Mouse (Mus musculus): ENCODE measurements at regions not wholly inside any gene's neighbourhood (a gene's known extent, or its start where the extent isn't known, plus 50 kb on each side); places are given as distances from the start of the nearest gene placed in this dataset.

GRCm38 (mm10) chr14:87689866-87690265 lies 273.4 kb downstream of the Tdrd3 start:
- Histone ChIP-seq H3K9ac (ENCODE audit: low read length) (no peak overlapping the region), H3K4me2 (ENCODE audit: low read depth, low read length) (no peak overlapping the region), H3K27me3 (ENCODE audit: control insufficient read depth, insufficient read depth, low read length) (no peaks in the 10 kb centered on the region), H3K9me3 (replicated peaks; ENCODE audit: control insufficient read depth, low read length) (no peaks in the 10 kb centered on the region), H3K27ac (ENCODE audit: low read length) (no peak overlapping the region), H3K4me1 (ENCODE audit: control insufficient read depth, insufficient read depth, low read length) (no peaks in the 10 kb centered on the region), H3K4me3 (ENCODE audit: low read length) (no peak overlapping the region), H3K36me3 (ENCODE audit: control insufficient read depth, insufficient read depth) (no peaks in the 10 kb centered on the region)
- WGBS, result 72% methylated on average over 3 of the region's 3 CpGs
- no peak for ATAC-seq (replicated peaks; ENCODE audit: extremely low read depth, insufficient read depth, low FRiP score)

DNA sequence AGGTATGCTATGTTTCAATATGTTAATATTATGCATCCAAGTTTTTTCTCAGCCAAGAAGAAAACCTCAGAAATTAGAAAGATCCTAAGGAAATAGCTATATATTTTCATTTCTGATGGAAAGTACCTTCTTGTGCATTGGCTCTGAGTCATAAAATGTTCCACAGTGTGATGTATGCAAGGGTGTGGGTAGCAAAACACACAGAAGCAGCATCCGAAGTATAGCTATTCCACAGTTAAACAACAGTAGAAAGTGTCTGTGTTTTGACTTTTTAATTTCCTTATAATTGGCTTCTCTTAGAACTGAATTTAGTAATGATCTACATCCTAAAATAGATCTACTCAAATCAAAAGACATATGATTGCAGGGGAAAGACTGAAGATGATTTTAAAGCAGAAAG lies 320.0 kb downstream of the Tdrd3 start:
- H3K9ac ChIP-seq (ENCODE audit: low read length), result no peak overlapping the region
- no peak for ATAC-seq (replicated peaks; ENCODE audit: extremely low read depth, insufficient read depth, low FRiP score)
- H3K4me2 ChIP-seq (ENCODE audit: low read depth, low read length), result no peak overlapping the region
- no peak overlapping the region for H3K27ac ChIP-seq (ENCODE audit: low read length)
- H3K36me3 ChIP-seq (ENCODE audit: control insufficient read depth, insufficient read depth), result no peaks in the 10 kb centered on the region
- 79% methylated on average over 1 of the region's 1 CpGs for WGBS
- H3K4me1 ChIP-seq (ENCODE audit: control insufficient read depth, insufficient read depth, low read length), result no peaks in the 10 kb centered on the region
- H3K4me3 ChIP-seq (ENCODE audit: low read length), result no peak overlapping the region
- H3K9me3 ChIP-seq (replicated peaks; ENCODE audit: control insufficient read depth, low read length), result no peaks in the 10 kb centered on the region
- H3K27me3 ChIP-seq (ENCODE audit: control insufficient read depth, insufficient read depth, low read length), result no peaks in the 10 kb centered on the region

DNA sequence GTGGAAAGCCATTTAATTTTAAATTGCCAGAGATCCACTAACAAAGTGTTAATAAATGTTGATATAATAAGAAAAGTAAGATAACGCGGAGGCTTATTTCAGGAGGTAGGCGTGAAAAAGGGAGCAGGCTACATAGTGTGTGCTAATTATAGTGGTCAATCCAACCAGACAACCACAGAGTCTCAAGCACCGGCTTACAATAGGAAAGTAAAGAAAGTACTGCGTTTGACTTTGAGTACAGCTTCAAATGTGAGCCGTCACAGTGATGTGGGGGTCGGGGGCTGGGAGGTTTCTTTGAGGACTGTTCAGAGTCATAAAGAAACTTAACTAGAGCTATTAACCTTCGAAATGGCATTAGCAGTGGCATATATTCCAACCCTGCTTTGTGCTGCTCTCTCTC lies 329.1 kb downstream of the Tdrd3 start:
- WGBS, result 44% methylated on average over 8 of the region's 8 CpGs
- no peaks in the 10 kb centered on the region for H3K4me1 ChIP-seq (ENCODE audit: control insufficient read depth, insufficient read depth, low read length)
- peak overlapping the region; percentile 53 for H3K4me2 ChIP-seq (ENCODE audit: low read depth, low read length)
- peak overlapping the region; percentile 12; the same call in 1 of the 2 replicates for H3K4me3 ChIP-seq (ENCODE audit: low read length)
- H3K27me3 ChIP-seq (ENCODE audit: control insufficient read depth, insufficient read depth, low read length), result no peaks in the 10 kb centered on the region
- H3K36me3 ChIP-seq (ENCODE audit: control insufficient read depth, insufficient read depth), result no peaks in the 10 kb centered on the region
- H3K9me3 ChIP-seq (replicated peaks; ENCODE audit: control insufficient read depth, low read length), result no peaks in the 10 kb centered on the region
- H3K9ac ChIP-seq (ENCODE audit: low read length), result no peak overlapping the region
- H3K27ac ChIP-seq (ENCODE audit: low read length), result no peak overlapping the region
- ATAC-seq (replicated peaks; ENCODE audit: extremely low read depth, insufficient read depth, low FRiP score), result no peak

DNA sequence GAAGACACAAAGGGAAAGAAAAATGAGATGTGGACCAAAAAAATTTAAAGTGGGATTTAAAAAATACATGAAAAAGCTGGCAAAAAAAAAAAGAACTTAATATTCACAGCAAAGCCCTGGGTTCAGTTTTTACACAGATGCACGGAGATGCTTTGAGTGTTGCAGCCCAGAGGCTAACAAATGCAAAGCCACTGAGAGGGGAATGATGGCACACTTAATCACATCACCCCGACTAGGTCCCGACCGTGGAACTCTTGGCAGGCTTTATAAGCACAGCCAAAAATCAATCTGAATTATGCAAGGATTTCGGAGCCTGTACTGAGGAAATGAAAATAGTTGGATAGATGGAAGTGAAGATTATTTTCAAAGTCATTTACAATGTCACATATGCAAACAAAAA lies 329.6 kb downstream of the Tdrd3 start:
- ATAC-seq (replicated peaks; ENCODE audit: extremely low read depth, insufficient read depth, low FRiP score), result no peak
- Histone ChIP-seq H3K9me3 (replicated peaks; ENCODE audit: control insufficient read depth, low read length) (no peaks in the 10 kb centered on the region), H3K4me3 (ENCODE audit: low read length) (no peak overlapping the region), H3K27ac (ENCODE audit: low read length) (no peak overlapping the region), H3K36me3 (ENCODE audit: control insufficient read depth, insufficient read depth) (no peaks in the 10 kb centered on the region), H3K4me1 (ENCODE audit: control insufficient read depth, insufficient read depth, low read length) (no peaks in the 10 kb centered on the region), H3K27me3 (ENCODE audit: control insufficient read depth, insufficient read depth, low read length) (no peaks in the 10 kb centered on the region), H3K9ac (ENCODE audit: low read length) (no peak overlapping the region), H3K4me2 (ENCODE audit: low read depth, low read length) (no peak overlapping the region; the same call in 1 of the 2 replicates)
- 52% methylated on average over 5 of the region's 5 CpGs for WGBS

DNA sequence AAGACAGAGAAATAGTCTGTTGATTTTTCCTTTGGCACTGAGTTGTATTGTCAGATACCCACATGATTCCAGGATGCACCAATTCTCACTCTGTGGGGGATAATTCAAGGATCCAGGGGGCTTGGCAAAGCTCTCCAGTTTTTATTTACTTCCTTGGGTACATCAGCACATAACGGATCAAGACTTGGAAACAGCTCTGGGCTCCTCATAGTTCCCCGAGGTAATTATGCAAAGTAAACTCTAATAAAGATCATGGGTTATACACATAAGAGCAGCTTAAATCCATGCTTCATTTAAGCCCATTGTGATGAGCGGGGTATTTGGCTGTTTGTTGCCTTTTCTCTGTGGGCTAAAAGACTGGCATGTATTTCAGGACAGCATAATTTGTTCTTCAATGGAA lies 332.6 kb downstream of the Tdrd3 start:
- Histone ChIP-seq H3K36me3 (ENCODE audit: control insufficient read depth, insufficient read depth) (no peaks in the 10 kb centered on the region), H3K27ac (ENCODE audit: low read length) (no peak overlapping the region), H3K4me2 (ENCODE audit: low read depth, low read length) (no peak overlapping the region), H3K27me3 (ENCODE audit: control insufficient read depth, insufficient read depth, low read length) (no peaks in the 10 kb centered on the region), H3K9ac (ENCODE audit: low read length) (no peak overlapping the region), H3K4me3 (ENCODE audit: low read length) (no peak overlapping the region), H3K9me3 (replicated peaks; ENCODE audit: control insufficient read depth, low read length) (no peaks in the 10 kb centered on the region), H3K4me1 (ENCODE audit: control insufficient read depth, insufficient read depth, low read length) (no peaks in the 10 kb centered on the region)
- ATAC-seq (replicated peaks; ENCODE audit: extremely low read depth, insufficient read depth, low FRiP score), result no peak
- 73% methylated on average over 3 of the region's 3 CpGs for WGBS

DNA sequence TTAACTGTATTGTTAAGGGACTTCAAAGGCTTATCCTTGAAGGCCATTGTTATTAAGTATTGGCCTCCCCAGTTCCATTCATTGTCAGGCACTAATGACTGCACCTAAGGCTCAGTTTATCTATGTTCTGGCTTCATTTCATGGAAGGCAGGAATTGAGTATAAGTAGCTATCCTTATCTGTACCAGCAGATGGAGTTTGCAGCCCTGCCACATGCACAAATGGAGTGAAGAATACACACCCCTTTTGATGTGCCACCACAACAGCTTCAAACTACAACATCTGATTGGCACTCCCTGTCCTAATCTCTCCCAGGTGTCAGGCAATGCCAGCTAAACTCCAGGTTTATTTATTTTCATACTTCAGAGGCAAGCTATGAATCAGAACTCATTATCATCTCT lies 333.3 kb downstream of the Tdrd3 start:
- Histone ChIP-seq H3K4me3 (ENCODE audit: low read length) (no peak overlapping the region), H3K4me2 (ENCODE audit: low read depth, low read length) (no peak overlapping the region), H3K4me1 (ENCODE audit: control insufficient read depth, insufficient read depth, low read length) (peaks cover 2% of the 10 kb centered on the region; the same call in 1 of the 2 replicates), H3K36me3 (ENCODE audit: control insufficient read depth, insufficient read depth) (no peaks in the 10 kb centered on the region), H3K9ac (ENCODE audit: low read length) (no peak overlapping the region), H3K27ac (ENCODE audit: low read length) (no peak overlapping the region), H3K9me3 (replicated peaks; ENCODE audit: control insufficient read depth, low read length) (no peaks in the 10 kb centered on the region), H3K27me3 (ENCODE audit: control insufficient read depth, insufficient read depth, low read length) (no peaks in the 10 kb centered on the region)
- ATAC-seq (replicated peaks; ENCODE audit: extremely low read depth, insufficient read depth, low FRiP score), result no peak

DNA sequence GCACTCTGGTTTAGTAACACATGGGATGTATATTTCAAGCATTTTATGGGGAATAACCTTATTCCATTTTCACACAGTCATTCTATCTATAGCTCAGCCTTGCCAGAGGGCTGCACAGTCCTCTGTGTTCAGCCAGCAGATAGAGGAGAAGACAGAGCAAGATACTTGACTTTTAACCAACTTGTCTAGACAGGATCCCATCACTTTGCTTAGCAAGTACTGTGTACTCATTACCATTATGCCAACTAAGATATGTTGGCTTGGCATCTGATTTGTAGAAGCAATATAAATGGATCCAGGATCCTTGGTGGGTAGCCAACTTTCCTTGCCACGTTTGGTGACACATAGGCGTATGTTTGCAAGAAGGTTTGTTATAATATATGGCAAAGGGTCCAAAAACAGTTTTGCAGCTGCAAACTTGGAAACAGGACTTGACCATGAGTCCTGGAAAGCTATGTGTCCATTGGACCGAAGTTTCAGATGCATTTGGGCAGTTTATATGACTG lies 334.3 kb downstream of the Tdrd3 start:
- H3K4me3 ChIP-seq (ENCODE audit: low read length), result no peak overlapping the region
- no peaks in the 10 kb centered on the region for H3K27me3 ChIP-seq (ENCODE audit: control insufficient read depth, insufficient read depth, low read length)
- no peaks in the 10 kb centered on the region for H3K36me3 ChIP-seq (ENCODE audit: control insufficient read depth, insufficient read depth)
- H3K4me1 ChIP-seq (ENCODE audit: control insufficient read depth, insufficient read depth, low read length), result peaks cover 4% of the 10 kb centered on the region; the same call in 1 of the 2 replicates
- no peaks in the 10 kb centered on the region for H3K9me3 ChIP-seq (replicated peaks; ENCODE audit: control insufficient read depth, low read length)
- no peak overlapping the region for H3K9ac ChIP-seq (ENCODE audit: low read length)
- no peak for ATAC-seq (replicated peaks; ENCODE audit: extremely low read depth, insufficient read depth, low FRiP score)
- H3K27ac ChIP-seq (ENCODE audit: low read length), result no peak overlapping the region
- H3K4me2 ChIP-seq (ENCODE audit: low read depth, low read length), result no peak overlapping the region
- WGBS, result 75% methylated on average over 3 of the region's 3 CpGs

DNA sequence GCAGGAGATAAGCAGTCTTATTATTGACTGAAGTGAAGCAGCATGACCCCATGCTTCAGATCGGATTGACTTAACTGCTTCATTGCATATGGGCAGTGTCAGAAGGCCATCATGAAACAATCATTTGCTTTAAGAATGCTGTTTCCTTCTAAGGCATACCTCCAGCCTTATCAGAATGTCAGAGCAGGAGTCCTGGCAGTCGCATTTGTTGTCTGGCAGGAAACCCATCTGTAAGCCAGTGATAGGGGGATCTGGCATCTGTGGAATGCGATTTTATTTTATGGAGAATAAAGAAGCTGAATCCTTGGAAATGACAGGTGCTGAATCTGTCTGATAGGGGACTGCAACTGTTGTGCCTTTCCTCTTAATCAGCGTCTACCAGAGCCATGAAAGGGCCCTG lies 338.3 kb downstream of the Tdrd3 start:
- Histone ChIP-seq H3K36me3 (ENCODE audit: control insufficient read depth, insufficient read depth) (no peaks in the 10 kb centered on the region), H3K4me2 (ENCODE audit: low read depth, low read length) (no peak overlapping the region), H3K4me3 (ENCODE audit: low read length) (no peak overlapping the region), H3K9me3 (replicated peaks; ENCODE audit: control insufficient read depth, low read length) (no peaks in the 10 kb centered on the region), H3K4me1 (ENCODE audit: control insufficient read depth, insufficient read depth, low read length) (peaks cover 4% of the 10 kb centered on the region; the same call in 1 of the 2 replicates), H3K27ac (ENCODE audit: low read length) (no peak overlapping the region), H3K9ac (ENCODE audit: low read length) (no peak overlapping the region), H3K27me3 (ENCODE audit: control insufficient read depth, insufficient read depth, low read length) (no peaks in the 10 kb centered on the region)
- 12% methylated on average over 4 of the region's 4 CpGs for WGBS
- ATAC-seq (replicated peaks; ENCODE audit: extremely low read depth, insufficient read depth, low FRiP score), result no peak

GRCm38 (mm10) chr14:87775332-87775890 lies 359.0 kb downstream of the Tdrd3 start:
- Histone ChIP-seq H3K4me1 (ENCODE audit: control insufficient read depth, insufficient read depth, low read length) (no peaks in the 10 kb centered on the region), H3K36me3 (ENCODE audit: control insufficient read depth, insufficient read depth) (no peaks in the 10 kb centered on the region), H3K27ac (ENCODE audit: low read length) (no peak overlapping the region), H3K9ac (ENCODE audit: low read length) (no peak overlapping the region), H3K4me2 (ENCODE audit: low read depth, low read length) (no peak overlapping the region), H3K27me3 (ENCODE audit: control insufficient read depth, insufficient read depth, low read length) (no peaks in the 10 kb centered on the region), H3K4me3 (ENCODE audit: low read length) (no peak overlapping the region), H3K9me3 (replicated peaks; ENCODE audit: control insufficient read depth, low read length) (no peaks in the 10 kb centered on the region)
- ATAC-seq (replicated peaks; ENCODE audit: extremely low read depth, insufficient read depth, low FRiP score), result no peak
